Mouse (Mus musculus) myocyte (in vitro differentiated cells): ENCODE results near the gene Kcnh7.

Experiments
- CEBPB ChIP-seq: IDR thresholded peaks from 2 replicates; pipeline ENCODE4 v1.6.1; 2011; ENCODE audit warnings: mild to moderate bottlenecking, moderate library complexity; ENCODE audit not compliant: poor library complexity, insufficient read depth, severe bottlenecking
- MAX ChIP-seq: IDR thresholded peaks from one replicate; pipeline ENCODE4 v1.6.1; 2011; ENCODE audit warnings: low read depth, mild to moderate bottlenecking, control low read depth
- MYOD1 ChIP-seq, 3 experiments: IDR thresholded peaks; one replicate each; pipeline ENCODE4 v1.6.1; 2011; ENCODE audit warnings: control low read depth in 2 of 3, low read depth in 2 of 3, mild to moderate bottlenecking in 2 of 3, moderate library complexity in 1 of 3; ENCODE audit not compliant: insufficient read length in 2 of 3, control insufficient read depth in 1 of 3
- MYOG ChIP-seq, 3 experiments: IDR thresholded peaks; one replicate each; pipeline ENCODE4 v1.6.1; 2011; ENCODE audit warnings: control low read depth in 2 of 3, low read depth in 2 of 3, mild to moderate bottlenecking in 2 of 3; ENCODE audit not compliant: insufficient read length in 2 of 3, control insufficient read depth in 1 of 3, insufficient read depth in 1 of 3
- POLR2A ChIP-seq: IDR thresholded peaks from one replicate; pipeline ENCODE4 v1.6.1; 2011; ENCODE audit warnings: low read depth, mild to moderate bottlenecking, control low read depth, moderate library complexity; ENCODE audit not compliant: insufficient read length
- POLR2AphosphoS2 ChIP-seq: IDR thresholded peaks from one replicate; pipeline ENCODE4 v1.6.1; 2011; ENCODE audit warnings: low read depth, control low read depth; ENCODE audit not compliant: insufficient read length
- TCF12 ChIP-seq: IDR thresholded peaks from one replicate; pipeline ENCODE4 v1.6.1; 2011; ENCODE audit warnings: mild to moderate bottlenecking, control low read depth; ENCODE audit not compliant: poor library complexity, insufficient read depth, severe bottlenecking
- USF1 ChIP-seq: IDR thresholded peaks from one replicate; pipeline ENCODE4 v1.6.1; 2011; ENCODE audit warnings: low read depth, mild to moderate bottlenecking, control low read depth, moderate library complexity

DNA sequence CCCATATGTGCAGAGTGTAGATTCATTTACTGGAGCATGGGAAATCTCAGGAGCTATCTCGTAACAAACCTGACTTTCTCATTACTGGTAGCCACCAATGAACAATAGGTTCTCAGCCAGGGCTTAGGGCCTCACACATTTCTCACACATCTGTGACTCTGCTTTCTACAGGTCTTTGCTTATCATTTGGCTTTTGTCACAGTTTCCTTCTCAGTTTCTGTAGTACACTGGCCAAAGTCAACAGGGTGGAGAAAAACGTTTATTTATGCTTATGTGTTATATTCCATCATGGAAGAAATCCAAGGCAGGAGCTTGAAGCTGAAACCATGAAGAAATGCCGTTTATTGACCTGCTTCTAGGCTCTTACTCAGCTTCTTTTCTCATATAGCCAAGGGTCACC is 63.8 kb downstream of the Kcnh7 start:
- no peak for TF ChIP-seq MAX
- TF ChIP-seq MYOD1 (IDR thresholded peaks at IDR 0.05; ENCODE audit: control insufficient read depth in 1 of 3, insufficient read length in 2 of 3, low read depth in 2 of 3) = no peak
- TF ChIP-seq POLR2A = no peak
- no peak for TF ChIP-seq USF1
- TF ChIP-seq CEBPB = no peak
- TF ChIP-seq MYOG (IDR thresholded peaks at IDR 0.05; ENCODE audit: control insufficient read depth in 1 of 3, insufficient read depth in 1 of 3, insufficient read length in 2 of 3, low read depth in 2 of 3) = no peak
- no peak for TF ChIP-seq POLR2AphosphoS2
- TF ChIP-seq TCF12 = no peak
